Mouse (Mus musculus) megakaryocyte, embryonic 14.5 days (primary cell): ENCODE data around the gene Fgfr2.

Experiments
- FLI1 ChIP-seq: IDR thresholded peaks from 2 replicates; pipeline ENCODE4 v1.6.1; 2012; ENCODE audit warnings: low read length, inconsistent platforms, mixed read lengths
- GATA1 ChIP-seq: IDR thresholded peaks from 3 replicates; pipeline ENCODE4 v1.6.1; 2012; ENCODE audit warnings: mixed read lengths, low read length, inconsistent platforms, borderline replicate concordance

- no peak for TF ChIP-seq GATA1
- TF ChIP-seq FLI1 = no peak
Observed at GRCm38 (mm10) chr7:130221661-130222387, 2901.3 kb downstream of the Fgfr2 start.
